11 mouse cellular contexts compared by ENCODE assay signal in genomic region chr8:127378994-127379858, GRCm38 (mm10).
A peak's percentile ranks its signal among the peaks of the same experiment; 100 is the strongest.
DNase-seq lines count a peak whose midpoint lies in the region; ATAC-seq lines count a peak whose summit lies in the region.
"Had no signal": no experiment of that assay in that cellular context is flagged by ENCODE, and none has a peak within 500 bp of the region (broad histone marks: within the 10 kb centered on the region; RNA-seq: fewer than 3 reads in every experiment).

No protein-coding gene starts in this region.

- peaks cover 8% of the 10 kb centered on the region; the same call in 1 of the 2 replicates for H3K4me1 ChIP-seq in hindbrain, embryonic 14.5 days (replicated peaks; ENCODE audit: control insufficient read depth, insufficient read depth, low read length)
- peaks cover 3% of the 10 kb centered on the region; the same call in 1 of the 2 replicates for H3K4me1 ChIP-seq in midbrain, embryonic 12.5 days
- peaks cover 3% of the 10 kb centered on the region; the same call in 1 of the 2 replicates for H3K4me1 ChIP-seq in kidney, embryonic 15.5 days
- H3K4me1 ChIP-seq: liver, embryonic 15.5 days had no signal

- no peak overlapping the region for H3K4me2 ChIP-seq in hindbrain, embryonic 14.5 days (replicated peaks)
- no peak overlapping the region for H3K4me2 ChIP-seq in midbrain, embryonic 12.5 days (replicated peaks)
- H3K4me2 ChIP-seq in kidney, embryonic 15.5 days: no peak overlapping the region
- H3K4me2 ChIP-seq: liver, embryonic 15.5 days had no signal

- H3K9me3 ChIP-seq in hindbrain, embryonic 14.5 days (ENCODE audit: control insufficient read depth, low read length): no peaks in the 10 kb centered on the region; the same call in 1 of the 2 replicates
- H3K9me3 ChIP-seq in midbrain, embryonic 12.5 days: no peaks in the 10 kb centered on the region
- no peaks in the 10 kb centered on the region for H3K9me3 ChIP-seq in kidney, embryonic 15.5 days (replicated peaks)
- H3K9me3 ChIP-seq: liver, embryonic 15.5 days had no signal

- H3K27me3 ChIP-seq in hindbrain, embryonic 14.5 days (ENCODE audit: control insufficient read depth, insufficient read depth, low read length): no peaks in the 10 kb centered on the region
- no peaks in the 10 kb centered on the region for H3K27me3 ChIP-seq in midbrain, embryonic 12.5 days
- H3K27me3 ChIP-seq in kidney, embryonic 15.5 days: no peaks in the 10 kb centered on the region
- H3K27me3 ChIP-seq: liver, embryonic 15.5 days had no signal

- ATAC-seq in hindbrain, embryonic 14.5 days (ENCODE audit: low FRiP score): peak; percentile 80
- peak; percentile 88 for ATAC-seq in midbrain, embryonic 12.5 days (ENCODE audit: low FRiP score, low read depth)
- no peak for ATAC-seq in kidney, embryonic 15.5 days (replicated peaks; ENCODE audit: low FRiP score)
- no peak for ATAC-seq in megakaryocyte, adult 5-6 weeks (ENCODE audit: poor library complexity, severe bottlenecking)

- 0 out of 2 replicates have a peak overlapping the region, but pooled peaks have one; percentile 29 for H3K27ac ChIP-seq in hindbrain, embryonic 14.5 days
- H3K27ac ChIP-seq in midbrain, embryonic 12.5 days (replicated peaks): peak overlapping the region; percentile 52
- H3K27ac ChIP-seq in kidney, embryonic 15.5 days: no peak overlapping the region
- H3K27ac ChIP-seq: liver, embryonic 15.5 days had no signal

- H3K9ac ChIP-seq in hindbrain, embryonic 14.5 days: no peak overlapping the region
- H3K9ac ChIP-seq in midbrain, embryonic 12.5 days (replicated peaks): no peak overlapping the region
- H3K9ac ChIP-seq in kidney, embryonic 15.5 days: no peak overlapping the region
- H3K9ac ChIP-seq: liver, embryonic 15.5 days had no signal

- DNase-seq in cerebellum, adult 11-12 months: peak; percentile 8
- DNase-seq in cerebellum, adult 8-10 months: no peak
- peak; percentile 6 for DNase-seq in adipocyte (ENCODE audit: low spot score)
- DNase-seq in hindbrain, embryonic 14.5 days (ENCODE audit: low spot score): no peak
- no peak for DNase-seq in thymus, postnatal 36 days
- DNase-seq: heart, postnatal 10 days had no signal

- H3K4me3 ChIP-seq in hindbrain, embryonic 14.5 days (replicated peaks; ENCODE audit: low read length): no peak overlapping the region
- H3K4me3 ChIP-seq in midbrain, embryonic 12.5 days: no peak overlapping the region
- H3K4me3 ChIP-seq in kidney, embryonic 15.5 days (replicated peaks): no peak overlapping the region
- H3K4me3 ChIP-seq: liver, embryonic 15.5 days; megakaryocyte, embryonic 14.5 days had no signal

- peaks cover 9% of the 10 kb centered on the region for H3K36me3 ChIP-seq in hindbrain, embryonic 14.5 days (replicated peaks; ENCODE audit: control insufficient read depth, insufficient read depth)
- peaks cover 12% of the 10 kb centered on the region for H3K36me3 ChIP-seq in midbrain, embryonic 12.5 days
- peaks cover 34% of the 10 kb centered on the region for H3K36me3 ChIP-seq in kidney, embryonic 15.5 days

- WGBS in hindbrain, embryonic 14.5 days: 40% methylated on average over 11 of the region's 11 CpGs
- WGBS in midbrain, embryonic 12.5 days: 45% methylated on average over 11 of the region's 11 CpGs
- WGBS in kidney, embryonic 15.5 days: 65% methylated on average over 11 of the region's 11 CpGs

Comparison
In these comparisons a context has a peak if more than half of its experiments do, and no peak if none do; other contexts are left out.
1. DNase-seq: peak in cerebellum, adult 11-12 months (single experiment) and adipocyte (single experiment); none in cerebellum, adult 8-10 months (single experiment), hindbrain, embryonic 14.5 days (single experiment) and thymus, postnatal 36 days (0 of 2).
2. ATAC-seq: peak in hindbrain, embryonic 14.5 days (single experiment) and midbrain, embryonic 12.5 days (single experiment); none in kidney, embryonic 15.5 days (single experiment) and megakaryocyte, adult 5-6 weeks (single experiment).